Mouse (Mus musculus) thymus, adult 18-20 months (tissue): ENCODE measurements around the gene Pigx.
"Not testable (repeated sequence)": the region's sequence is repeated elsewhere in the genome, so short reads cannot be mapped to it uniquely, and the experiment has no call there.

Experiments
- DNase-seq, 2 experiments: peaks; one replicate each; pipeline ENCODE4 v3.0.0; 2022; ENCODE audit warnings: mixed read lengths in 2 of 2

Gene Pigx

DNA sequence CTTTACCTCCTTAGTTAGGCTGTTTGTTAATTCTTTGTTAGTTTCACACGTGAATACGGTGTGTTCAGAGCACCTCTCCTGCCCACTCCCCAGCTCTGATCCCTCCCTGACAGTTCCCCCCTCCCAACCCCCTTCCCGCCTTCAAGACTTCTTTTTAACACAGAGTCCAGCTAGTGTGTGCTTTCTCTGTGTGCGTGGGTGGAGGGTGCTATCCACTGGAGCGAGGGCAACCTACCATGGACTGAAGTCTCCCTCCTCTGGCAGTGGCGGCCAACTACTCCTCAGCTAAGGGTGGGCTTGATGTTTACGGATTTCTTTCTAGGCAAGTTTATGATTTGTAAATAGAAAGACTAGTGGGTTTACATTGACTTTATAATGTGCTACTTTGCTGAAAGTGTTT lies 8.6 kb upstream of the Pigx start:
- DNase-seq: peak; percentile 48 to 69

DNA sequence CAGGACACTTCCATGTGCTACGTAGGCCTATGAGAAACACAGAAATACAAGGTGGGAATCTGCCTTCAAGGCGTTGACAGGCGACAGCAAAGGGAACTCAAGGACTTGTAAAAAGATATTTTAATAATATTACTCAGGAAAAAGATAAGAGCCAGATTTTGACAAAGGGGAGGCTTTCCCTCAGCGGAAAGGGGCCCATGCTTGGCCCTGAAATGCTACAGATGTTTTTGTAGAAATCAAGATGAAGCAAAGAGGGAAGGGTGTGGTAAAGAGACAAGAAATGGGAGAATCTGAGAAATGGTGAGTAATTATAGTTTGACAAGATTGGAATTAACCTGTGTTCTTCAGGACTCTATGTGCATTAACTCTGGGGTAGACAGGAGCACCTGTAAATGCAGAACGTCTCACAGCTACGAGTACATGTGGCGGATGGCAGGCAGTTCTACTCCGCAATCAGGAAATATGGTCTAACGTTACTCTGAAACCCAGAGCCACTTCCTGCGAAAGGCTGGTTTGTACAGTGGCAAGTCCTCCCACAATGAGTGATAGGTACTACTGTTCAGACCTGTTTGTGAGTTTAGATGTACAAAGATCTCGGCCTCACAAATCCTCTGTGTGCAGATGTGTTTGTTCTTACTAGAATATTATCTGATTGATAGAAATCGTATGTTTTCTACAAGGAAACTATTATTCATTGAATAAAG lies 8.0 kb upstream of the Pigx start:
- peak; percentile 52 to 78 for DNase-seq

DNA sequence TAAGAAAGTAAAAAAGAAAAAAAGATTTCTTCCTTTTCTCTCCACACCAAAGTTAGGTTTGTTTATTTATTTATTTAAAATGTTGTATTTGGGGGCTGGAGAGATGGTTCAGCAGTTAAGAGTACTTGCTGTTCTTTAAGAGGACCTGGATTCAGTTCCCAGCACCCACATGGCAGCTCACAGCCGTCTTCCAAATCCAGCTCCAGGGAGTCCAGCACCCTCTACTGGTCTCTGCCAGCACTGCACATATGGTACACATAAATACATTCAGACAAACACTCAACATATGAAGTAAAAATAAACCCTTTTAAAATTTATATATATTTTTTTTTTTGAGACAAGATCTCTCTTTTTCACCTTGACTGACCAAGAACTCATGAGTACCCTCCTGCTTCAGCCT lies 6.2 kb upstream of the Pigx start:
- no peak for DNase-seq

DNA sequence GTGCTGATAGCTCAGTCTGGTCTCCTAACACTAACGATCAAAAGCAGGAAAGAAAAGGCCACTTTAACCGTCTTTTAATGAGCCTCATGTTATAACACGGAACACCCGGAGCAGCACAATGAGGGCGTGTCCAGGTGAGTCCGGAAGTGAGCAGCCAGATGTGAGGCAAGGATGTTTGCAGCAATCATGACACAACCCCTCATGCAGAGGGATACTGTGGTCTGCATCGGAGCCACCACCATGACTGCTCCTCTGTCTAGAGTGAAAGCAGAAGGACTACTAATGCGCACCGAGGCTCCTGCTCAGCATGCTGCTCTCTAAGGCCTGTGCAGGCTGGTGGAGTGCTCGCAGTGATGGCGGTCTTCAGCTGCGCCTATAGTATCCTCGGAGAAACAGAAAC lies 2.8 kb upstream of the Pigx start:
- no peak for DNase-seq

DNA sequence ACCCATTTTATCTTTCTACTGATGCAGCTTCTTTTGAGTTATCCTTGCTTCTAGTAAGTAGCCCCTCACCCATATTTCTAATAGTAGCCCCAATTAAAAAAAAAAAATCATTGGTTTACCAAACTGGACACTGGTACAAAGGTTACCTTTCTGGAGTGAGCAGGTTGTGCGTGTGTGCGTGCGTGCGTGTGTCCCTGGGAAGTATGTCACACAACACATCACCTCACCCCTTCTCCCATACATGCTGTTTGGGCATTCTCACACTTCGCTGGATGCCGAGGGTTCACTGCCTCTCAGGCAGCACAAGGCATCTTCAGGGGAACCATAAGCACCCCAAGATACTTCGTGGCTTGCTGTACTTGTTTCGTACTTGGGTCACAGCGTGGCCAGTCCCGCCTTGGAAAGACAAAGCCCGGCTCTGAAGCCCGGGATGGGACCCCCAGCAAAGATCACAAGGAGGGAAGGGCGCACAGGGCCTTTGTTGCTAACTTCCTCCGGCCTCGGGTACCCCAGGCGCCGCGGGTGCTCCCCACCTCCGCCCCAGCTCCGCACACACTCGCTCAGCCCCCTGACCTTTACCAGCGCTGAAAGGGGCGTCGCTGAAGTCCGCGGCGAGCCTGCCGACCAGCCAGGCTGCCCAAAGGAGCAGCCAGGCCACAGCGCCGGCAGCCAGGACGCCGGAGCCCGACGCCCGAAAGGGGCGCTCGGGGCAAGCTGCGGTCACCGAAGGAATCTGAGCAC lies 473 bp downstream of the Pigx start:
- DNase-seq: no peak

DNA sequence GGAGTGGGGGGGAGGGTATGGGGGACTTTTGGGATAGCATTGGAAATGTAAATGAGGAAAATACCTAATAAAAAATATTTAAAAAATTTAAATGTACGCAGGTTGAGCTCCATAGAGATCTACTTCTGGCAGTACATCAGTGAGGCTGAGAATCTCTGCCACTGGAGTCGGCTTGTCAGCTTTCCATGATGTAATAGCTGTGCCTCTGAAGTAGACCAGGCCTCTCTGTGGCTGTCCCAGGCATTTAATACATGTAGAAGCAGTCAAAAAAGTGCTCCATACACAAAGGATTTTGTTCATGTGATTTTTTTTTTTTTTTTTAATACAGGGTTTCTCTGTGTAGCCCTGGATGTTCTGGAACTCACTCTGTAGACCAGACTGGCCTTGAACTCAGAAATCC lies 1.8 kb downstream of the Pigx start:
- DNase-seq: not testable (repeated sequence)

DNA sequence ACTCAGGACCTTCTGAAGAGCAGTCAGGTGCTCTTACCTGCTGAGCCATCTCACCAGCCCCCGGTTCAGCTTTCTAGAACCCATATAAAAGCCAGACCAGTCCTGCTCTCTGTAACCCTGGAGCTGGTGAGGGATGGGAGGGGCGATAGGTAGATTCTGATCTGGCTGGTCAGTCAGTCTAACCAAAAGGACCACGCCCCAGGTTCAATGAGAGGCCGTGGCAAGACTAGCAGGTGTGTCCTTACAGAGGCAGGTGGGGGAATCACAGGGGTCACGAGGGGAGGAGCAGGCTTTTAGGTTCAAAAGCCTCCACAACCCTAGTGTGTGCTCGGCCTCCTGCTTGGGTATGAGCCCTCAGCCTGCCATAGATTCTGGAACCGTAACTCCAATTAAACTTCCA lies 8.1 kb downstream of the Pigx start:
- no peak for DNase-seq

DNA sequence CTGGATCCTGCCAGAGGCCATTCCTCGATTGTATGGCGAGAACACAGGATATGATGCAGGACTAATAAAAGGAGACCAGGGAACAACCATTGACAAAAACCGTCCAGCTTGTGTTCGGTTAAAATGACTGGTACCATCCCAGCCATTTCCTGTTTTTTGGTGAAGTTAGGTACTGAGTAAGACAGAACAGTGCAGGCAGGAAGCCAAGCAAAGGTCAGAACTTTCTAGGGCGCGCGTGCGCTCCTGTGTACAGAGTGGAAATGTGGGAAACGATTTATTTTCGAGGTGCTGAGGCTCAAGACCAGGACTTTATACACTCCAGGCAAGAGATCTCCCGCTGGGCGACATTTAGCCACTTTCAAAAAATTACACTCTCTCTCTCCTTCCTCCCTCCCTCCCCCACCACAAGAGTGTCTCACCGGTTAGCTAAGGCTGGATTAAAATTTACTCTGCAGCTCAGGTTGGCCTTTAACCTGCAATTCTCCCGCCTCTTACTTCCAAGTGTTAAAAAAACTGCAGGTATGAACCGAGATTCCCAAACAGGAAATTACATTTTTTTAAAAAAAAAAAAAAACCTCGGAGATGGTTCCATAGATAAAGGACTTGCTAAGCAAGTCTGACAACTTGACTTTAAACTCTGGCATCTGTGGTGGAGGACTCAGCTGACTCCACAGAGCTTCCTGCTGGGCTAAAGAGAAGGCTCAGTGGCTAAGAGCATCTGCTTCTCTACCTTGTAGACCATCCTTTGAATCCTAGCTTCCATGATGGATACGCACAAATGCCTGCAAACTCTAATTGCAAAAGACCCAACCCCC lies 11.7 kb downstream of the Pigx start:
- DNase-seq: peak; percentile 41 to 63

DNA sequence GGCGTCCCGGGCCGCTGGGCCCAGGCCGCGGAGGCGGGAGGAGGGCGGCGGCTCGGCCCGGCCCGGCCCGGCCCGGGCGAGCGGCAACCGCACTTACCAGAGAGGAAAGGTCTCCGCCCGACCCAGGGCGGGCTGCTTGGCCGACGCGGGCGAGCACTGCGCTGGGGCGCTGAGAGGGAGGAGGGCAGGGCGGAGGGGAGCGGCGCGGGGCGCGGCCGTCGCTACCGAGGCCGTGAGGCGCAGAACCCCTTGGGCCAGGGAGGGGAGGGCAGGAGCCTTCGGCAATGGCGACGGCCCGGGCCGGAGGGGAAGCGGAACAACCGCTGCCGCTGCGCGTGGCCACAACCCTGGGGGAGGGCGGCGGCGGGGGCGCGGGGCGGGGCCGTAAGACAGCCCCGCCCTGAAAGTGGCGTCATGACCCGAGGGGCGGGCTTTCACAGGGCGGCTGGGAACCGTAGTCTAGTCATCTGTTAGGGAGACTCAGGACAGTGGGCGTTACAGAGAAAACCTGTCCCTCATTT lies 20.5 kb downstream of the Pigx start, which contains the start of gene Pak2:
TSS of gene Pak2 (minus strand) at position 352 of the 521 bp plus-strand sequence.
- DNase-seq: peak; percentile 76 to 78

DNA sequence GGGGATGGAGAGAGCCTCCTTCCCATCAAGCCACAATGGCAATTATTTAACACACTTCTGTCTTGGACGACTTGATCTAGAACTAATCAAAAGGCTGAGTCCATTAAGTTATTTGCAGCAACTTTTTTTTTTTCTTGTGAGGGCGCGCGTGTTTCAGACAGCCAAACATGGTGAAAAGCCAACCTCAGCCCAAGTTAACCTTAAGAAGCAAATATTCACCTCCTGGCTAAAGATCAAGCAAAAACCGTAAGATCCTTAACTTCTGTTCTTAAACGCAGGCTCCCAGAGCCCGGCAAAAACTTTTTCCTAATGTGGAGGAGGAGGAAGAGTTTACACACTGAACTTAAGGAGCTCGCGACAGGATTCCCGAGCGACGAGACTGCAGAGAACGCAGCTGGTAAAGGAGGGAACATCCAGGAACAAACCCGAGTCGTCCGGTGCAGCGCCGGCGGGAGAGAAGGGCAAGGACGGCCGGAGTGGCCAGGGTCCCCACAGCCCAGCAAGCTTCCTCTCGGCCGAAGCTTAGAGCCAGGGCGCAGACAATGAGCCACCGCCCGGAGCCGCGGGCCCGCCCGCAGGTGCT lies 21.0 kb downstream of the Pigx start:
- peak in 1 of 2 experiments; percentile 31 for DNase-seq

DNA sequence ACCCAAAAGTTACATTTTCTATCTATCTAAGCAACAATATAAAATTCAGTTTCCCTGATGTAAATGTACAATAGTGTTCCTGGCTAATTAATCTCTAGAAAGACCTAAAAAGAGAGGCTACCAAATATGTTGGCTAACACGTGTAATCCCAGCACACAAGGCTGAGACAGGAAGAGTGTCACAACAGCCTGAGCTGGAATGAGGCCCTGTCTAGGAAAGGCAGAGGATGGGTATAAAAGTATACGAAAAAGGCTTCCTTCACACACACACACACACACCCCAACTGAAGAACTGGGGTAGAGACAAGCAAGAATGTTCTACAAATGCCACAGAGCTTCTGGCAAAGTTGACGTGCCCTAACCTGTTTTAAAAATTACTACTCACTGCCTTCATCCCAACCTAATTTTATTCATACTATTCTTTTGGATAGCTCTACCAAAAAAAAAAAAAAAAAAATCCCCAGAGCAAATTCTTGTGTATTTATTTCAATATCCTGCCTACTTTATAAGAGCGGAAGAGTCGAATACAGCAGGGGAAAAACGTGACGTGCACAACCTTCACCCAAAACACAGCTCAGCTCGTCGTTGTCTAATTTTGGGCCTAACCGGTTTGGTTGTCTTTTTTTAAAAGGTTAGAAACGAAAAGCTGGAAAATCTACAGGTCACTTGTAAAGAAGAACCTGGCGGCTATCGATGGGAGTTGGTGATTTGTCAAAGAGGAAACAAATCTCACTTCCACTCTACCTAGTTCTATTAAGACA lies 21.7 kb downstream of the Pigx start:
- DNase-seq: no peak

DNA sequence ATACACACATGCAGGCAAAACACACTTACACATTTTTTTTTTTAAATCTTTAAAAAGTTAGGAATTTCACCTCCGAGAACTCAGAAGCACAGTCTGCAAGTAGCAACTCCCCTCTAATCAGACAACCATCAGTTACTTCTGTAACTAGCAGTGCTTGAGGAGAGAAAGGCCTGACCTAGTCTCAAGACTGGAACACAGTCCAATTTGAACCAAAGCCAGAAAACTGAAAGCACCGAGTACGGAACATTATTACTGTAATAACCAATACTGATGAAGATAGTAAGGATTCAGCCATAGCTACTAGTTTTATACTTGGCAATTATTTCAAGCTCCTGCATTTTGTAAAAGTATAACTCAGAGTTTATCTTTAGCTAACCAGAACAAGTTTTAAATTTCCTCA lies 23.1 kb downstream of the Pigx start:
- no peak for DNase-seq

DNA sequence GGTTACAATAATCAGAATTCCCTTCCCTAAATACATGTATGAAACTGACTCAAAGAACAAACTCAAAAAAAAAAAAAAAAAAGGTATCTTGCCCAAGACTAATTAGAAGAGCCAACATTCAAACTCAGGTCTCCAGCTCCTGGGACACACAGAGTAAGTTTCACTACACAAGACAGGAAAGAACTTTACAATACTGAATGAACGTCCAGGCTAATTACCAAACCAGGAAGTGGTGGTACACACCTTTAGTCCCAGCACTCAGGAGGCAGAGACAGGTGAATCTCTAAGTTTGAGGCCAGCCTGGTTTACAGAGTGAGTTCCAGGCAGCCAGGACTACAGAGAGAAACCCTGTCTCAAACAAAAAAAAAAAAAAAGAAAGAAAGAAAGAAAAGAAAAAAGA lies 23.8 kb downstream of the Pigx start:
- DNase-seq: no peak

DNA sequence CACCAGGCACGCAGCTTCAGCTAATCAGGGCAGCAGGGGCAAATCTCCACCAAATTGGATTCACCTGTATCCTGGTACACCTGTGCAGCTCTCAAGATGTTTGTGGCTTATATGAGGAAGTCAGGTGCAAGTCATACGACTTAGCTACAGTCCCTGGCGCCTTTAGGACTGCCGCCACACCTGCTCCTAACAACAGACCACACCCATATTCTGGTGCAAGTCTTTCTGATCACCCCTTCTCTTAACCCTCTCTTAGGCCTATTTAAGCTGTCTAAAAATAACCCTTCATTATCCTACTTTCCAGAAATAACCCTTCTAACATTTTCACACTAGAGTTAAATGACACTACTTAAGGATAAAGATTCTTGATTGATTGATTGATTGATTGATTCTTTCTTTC lies 29.5 kb downstream of the Pigx start:
- DNase-seq: not testable (repeated sequence)

DNA sequence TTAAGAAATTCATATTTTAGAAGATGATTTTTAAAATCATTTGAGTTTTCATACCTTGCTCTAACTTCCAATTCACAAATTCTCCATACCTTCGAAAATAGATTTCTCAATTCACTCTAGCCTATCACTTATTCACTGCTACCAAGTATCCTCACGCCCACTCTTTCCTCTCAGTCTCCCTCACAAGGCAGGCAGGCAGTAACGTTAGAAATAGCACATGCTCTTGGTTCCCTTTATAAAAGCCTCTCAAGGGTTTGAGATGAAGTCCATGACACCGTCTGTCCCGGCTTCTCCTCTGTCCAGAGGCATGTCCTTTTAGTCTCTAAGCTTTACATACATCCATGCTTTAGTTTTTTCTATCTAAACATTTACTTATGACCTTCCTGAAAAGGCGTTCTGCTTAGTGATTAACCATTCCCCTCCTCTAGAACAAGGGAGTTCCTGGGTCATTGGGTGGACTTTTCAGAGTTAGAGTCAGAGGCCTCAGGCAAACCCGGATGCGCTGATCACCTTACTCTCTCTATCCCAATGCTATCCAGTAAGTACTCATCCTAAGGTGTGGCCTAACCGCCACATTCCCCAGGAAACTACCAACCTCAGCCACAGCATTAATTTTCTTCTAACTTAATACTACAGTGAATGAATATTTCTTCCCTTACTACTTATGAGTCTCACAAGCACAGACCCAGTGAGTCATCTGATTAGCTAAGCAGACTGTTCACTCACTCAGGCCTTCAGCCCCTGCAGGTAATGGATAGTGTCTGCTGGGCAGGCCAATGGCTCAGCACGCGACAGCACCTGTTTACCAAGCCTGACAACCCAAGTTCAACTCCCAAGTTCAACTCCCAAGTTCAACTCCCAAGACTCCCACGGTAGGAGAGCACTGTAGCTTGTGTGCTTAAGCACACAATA lies 30.9 kb downstream of the Pigx start:
- DNase-seq: no peak

DNA sequence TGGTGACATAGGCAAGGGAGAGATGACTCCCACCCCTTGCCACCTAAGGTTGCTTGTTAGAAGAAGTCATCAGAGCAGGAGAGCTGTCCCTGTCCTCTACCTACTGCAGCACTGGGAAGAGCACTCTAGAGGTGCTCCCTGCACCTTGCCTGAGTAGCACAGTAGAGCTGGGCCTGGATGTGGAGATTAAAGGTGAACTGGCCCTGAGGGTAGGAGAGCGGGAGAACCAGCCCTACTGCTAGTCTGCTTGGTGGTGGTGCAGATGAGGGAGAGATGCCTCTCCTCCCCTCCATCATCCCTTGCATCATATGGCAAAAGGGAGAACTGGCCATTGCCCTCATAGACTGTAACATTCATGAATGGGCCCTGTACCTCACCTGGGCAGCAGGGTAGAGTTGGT lies 32.6 kb downstream of the Pigx start:
- no peak for DNase-seq

DNA sequence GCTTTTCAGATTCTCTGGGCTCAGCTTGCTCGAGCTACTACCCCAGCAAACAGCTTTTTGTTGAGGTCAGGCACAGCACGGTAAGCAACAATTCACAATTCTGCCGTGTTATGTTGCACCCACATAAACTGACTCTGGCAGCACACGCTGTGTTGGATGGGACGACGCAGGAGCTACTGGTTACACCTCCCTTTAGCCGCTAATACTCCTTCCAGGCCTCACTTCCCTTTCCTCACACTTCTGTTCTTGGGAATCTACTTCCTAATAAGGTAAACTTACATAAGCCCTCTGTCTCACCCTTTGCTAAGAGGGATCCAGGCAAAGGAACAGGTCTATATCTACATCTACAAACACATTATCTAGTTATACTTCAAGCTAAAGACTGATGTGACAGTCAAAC lies 35.6 kb downstream of the Pigx start:
- DNase-seq: no peak

DNA sequence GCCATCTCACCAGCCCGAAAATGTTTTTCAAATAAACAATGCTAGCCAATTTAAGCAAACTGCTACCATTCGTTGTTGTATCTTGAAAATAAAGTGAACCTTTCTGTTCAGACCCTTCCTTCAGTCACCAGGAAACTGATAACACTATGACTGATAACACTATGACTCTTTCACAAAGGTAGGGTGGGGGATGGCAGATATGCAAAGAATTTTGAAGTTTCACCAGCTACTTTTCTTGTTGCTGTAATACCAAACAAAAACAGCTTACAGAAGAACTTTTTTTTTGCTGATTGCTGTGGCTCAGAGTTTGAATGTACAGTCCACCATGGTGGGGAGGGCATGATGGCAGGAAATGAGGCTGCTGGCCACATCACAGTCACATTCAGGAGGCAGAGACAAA lies 37.3 kb downstream of the Pigx start:
- DNase-seq: no peak

DNA sequence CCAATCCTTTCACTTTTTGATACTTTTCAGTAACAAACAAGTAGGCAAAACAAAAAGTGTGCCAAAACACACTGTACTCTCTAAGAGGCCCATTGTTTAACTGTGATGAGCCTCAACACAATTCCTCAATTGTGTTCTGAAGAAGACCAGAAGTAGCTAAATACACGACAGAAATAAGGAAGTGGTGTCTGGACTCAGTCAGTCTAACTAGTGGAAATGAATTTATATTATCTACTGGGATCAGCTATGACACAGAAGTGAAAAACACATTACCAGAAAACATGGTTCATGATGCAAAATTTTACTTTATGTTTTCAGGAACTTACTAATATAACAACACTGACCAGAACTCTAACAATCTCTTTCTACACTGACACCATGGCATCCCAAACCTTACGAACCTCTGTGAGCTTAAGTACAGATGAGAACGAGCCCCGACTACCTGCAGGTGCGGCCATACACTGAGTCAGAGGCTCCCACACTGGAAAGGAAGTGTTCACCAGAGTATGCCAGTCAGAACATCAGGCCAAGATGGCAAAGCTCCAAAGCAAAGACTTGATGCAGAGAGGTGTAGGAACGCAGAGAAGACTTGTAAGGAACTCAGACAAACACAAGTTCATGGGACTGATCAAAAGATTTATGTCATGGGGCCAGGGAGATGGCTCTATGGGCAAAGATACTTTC lies 39.6 kb downstream of the Pigx start:
- peak in 1 of 2 experiments; percentile 9 for DNase-seq

DNA sequence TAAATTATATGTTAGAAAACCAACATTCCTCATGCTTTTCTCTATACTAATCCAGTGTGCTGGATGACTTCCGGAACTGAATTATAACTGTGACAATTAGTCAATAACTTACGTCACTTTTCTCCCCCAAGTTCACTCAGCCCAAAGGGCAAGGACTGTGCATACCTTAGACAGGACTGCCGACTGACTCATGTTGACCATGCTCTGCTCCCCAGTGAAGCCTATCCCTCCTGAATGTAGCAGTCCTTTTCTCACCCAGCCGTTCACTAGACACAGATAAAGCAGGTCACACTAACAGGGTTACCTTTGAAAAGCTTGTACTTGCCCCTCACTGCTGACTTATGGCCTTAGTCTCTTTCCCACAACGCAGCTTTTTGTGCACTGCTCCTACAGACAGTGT lies 40.7 kb downstream of the Pigx start:
- DNase-seq: no peak
